Mouse (Mus musculus) lung, embryonic 14.5 days (tissue): ENCODE data around the gene Ankrd39. TPM values are rescaled to one million over a fixed set of nuclear protein-coding genes. Genes with fewer than 3 reads are reported as not detected.

Source experiments
- ATAC-seq: fragments of 200-750 bp; cut with Nextera tagmentation; 2 replicates; pipeline ENCODE4 v1.8.0; 2017; ENCODE audit warnings: mild to moderate bottlenecking, moderate TSS enrichment, moderate library complexity; ENCODE audit not compliant: insufficient read depth
- DNase-seq: peaks from one replicate; pipeline ENCODE4 v3.0.0-alpha.2; 2015
- H3K27ac ChIP-seq: fragments of 300-500 bp; sonication (generic); 2 replicates; pipeline ENCODE4 v1.5.1; 2014; ENCODE audit warnings: low read depth, mild to moderate bottlenecking, moderate library complexity
- H3K27me3 ChIP-seq: fragments of 300-500 bp; sonication (generic); 2 replicates; pipeline ENCODE4 v1.6.1; 2014; ENCODE audit warnings: low read length, control low read depth; ENCODE audit not compliant: insufficient read depth
- H3K36me3 ChIP-seq: fragments of 300-500 bp; sonication (generic); 2 replicates; pipeline ENCODE4 v1.6.1; 2014; ENCODE audit warnings: control low read depth; ENCODE audit not compliant: insufficient read depth
- H3K4me1 ChIP-seq: fragments of 300-500 bp; sonication (generic); 2 replicates; pipeline ENCODE4 v1.6.1; 2014; ENCODE audit warnings: antibody characterized with exemption, control low read depth; ENCODE audit not compliant: insufficient read depth
- H3K4me2 ChIP-seq: fragments of 300-500 bp; sonication (generic); 2 replicates; pipeline ENCODE4 v1.6.1; 2014; ENCODE audit warnings: mild to moderate bottlenecking
- H3K4me3 ChIP-seq: fragments of 300-500 bp; sonication (generic); 2 replicates; pipeline ENCODE4 v1.5.1; 2014; ENCODE audit warnings: low read depth, low read length
- H3K9ac ChIP-seq: fragments of 300-500 bp; sonication (generic); 2 replicates; pipeline ENCODE4 v1.6.1; 2014
- H3K9me3 ChIP-seq: fragments of 300-500 bp; sonication (generic); 2 replicates; pipeline ENCODE4 v1.6.1; 2016; ENCODE audit warnings: low read depth, low read length, control low read depth
- CTCF ChIP-seq: IDR thresholded peaks from 2 replicates; pipeline ENCODE4 v1.5.1; 2016; ENCODE audit warnings: antibody characterized with exemption, low read depth
- WGBS: fragments of 180-500 bp; shearing (Covaris S2); extraction: QIAGEN DNeasy Blood & Tissue Kit; methylation state at CpG from one replicate; pipeline ENCODE4 v1.1.7; 2014; 5-methylcytosine and 5-hydroxymethylcytosine counted together
- polyA plus RNA-seq: library from polyadenylated mRNA; unstranded; fragments of >200 nt; fragmentation: Nextera tagmentation; extraction: Ambion mirVana; gene quantifications from 2 replicates; pipeline ENCODE4 v1.2.1, GENCODE M21; 2014

Gene Ankrd39
- polyA plus RNA-seq, 1 experiment from 2014 or later = 19.9 TPM

GRCm38 (mm10) chr1:36530962-36531361 is 16.3 kb downstream of the Ankrd39 start:
- ATAC-seq = no peak
- H3K36me3 ChIP-seq = peaks cover 20% of the 10 kb centered on the region; the same call in 1 of the 2 replicates
- DNase-seq = no peak
- no peak for TF ChIP-seq CTCF
- no peak overlapping the region for H3K27ac ChIP-seq
- no peaks in the 10 kb centered on the region for H3K27me3 ChIP-seq
- no peaks in the 10 kb centered on the region for H3K4me1 ChIP-seq
- H3K9me3 ChIP-seq = no peaks in the 10 kb centered on the region
- no peak overlapping the region for H3K9ac ChIP-seq
- no peak overlapping the region for H3K4me2 ChIP-seq
- H3K4me3 ChIP-seq = no peak overlapping the region
- 82% methylated on average over 7 of the region's 7 CpGs for WGBS

- no peak for DNase-seq
- H3K9ac ChIP-seq = no peak overlapping the region
- H3K4me1 ChIP-seq = no peaks in the 10 kb centered on the region
- no peak for TF ChIP-seq CTCF
- ATAC-seq = no peak
- H3K27ac ChIP-seq = no peak overlapping the region
- WGBS = 75% methylated on average over 8 of the region's 8 CpGs
- no peak overlapping the region for H3K4me2 ChIP-seq
- H3K4me3 ChIP-seq = no peak overlapping the region
- H3K36me3 ChIP-seq = peaks cover 25% of the 10 kb centered on the region
- H3K9me3 ChIP-seq = no peaks in the 10 kb centered on the region
- no peaks in the 10 kb centered on the region for H3K27me3 ChIP-seq
These were observed 16.8 kb downstream of the Ankrd39 start for GRCm38 (mm10) chr1:36530485-36530884.

- Histone ChIP-seq H3K27ac (no peak overlapping the region), H3K27me3 (no peaks in the 10 kb centered on the region), H3K4me2 (no peak overlapping the region), H3K36me3 (peaks cover 31% of the 10 kb centered on the region), H3K9ac (no peak overlapping the region), H3K4me3 (no peak overlapping the region), H3K9me3 (no peaks in the 10 kb centered on the region), H3K4me1 (no peaks in the 10 kb centered on the region)
- no peak for TF ChIP-seq CTCF
- WGBS = 92% methylated on average over 4 of the region's 4 CpGs
- DNase-seq (no peak), ATAC-seq (no peak)
These were observed 17.4 kb downstream of the Ankrd39 start for GRCm38 (mm10) chr1:36529875-36530274.

GRCm38 (mm10) chr1:36529274-36529673 is 18.0 kb downstream of the Ankrd39 start:
- H3K36me3 ChIP-seq = peaks cover 36% of the 10 kb centered on the region
- H3K9ac ChIP-seq = no peak overlapping the region
- no peak overlapping the region for H3K4me2 ChIP-seq
- TF ChIP-seq CTCF = no peak
- no peak overlapping the region for H3K27ac ChIP-seq
- ATAC-seq = no peak
- H3K9me3 ChIP-seq = no peaks in the 10 kb centered on the region
- H3K4me1 ChIP-seq = no peaks in the 10 kb centered on the region
- no peak overlapping the region for H3K4me3 ChIP-seq
- DNase-seq = no peak
- no peaks in the 10 kb centered on the region for H3K27me3 ChIP-seq
- 88% methylated on average over 4 of the region's 4 CpGs for WGBS

GRCm38 (mm10) chr1:36528351-36528750 is 18.9 kb downstream of the Ankrd39 start:
- H3K9ac ChIP-seq = no peak overlapping the region
- H3K27ac ChIP-seq = 0 out of 2 replicates have a peak overlapping the region, but pooled peaks have one; percentile 22
- 3% methylated on average over 1 of the region's 1 CpGs for WGBS
- no peaks in the 10 kb centered on the region for H3K27me3 ChIP-seq
- H3K9me3 ChIP-seq = no peaks in the 10 kb centered on the region
- H3K36me3 ChIP-seq = peaks cover 45% of the 10 kb centered on the region
- DNase-seq (peak; percentile 88), ATAC-seq (peak; percentile 29; the same call in 1 of the 2 replicates)
- TF ChIP-seq CTCF = no peak
- no peaks in the 10 kb centered on the region for H3K4me1 ChIP-seq
- H3K4me3 ChIP-seq = no peak overlapping the region
- H3K4me2 ChIP-seq = no peak overlapping the region

DNA sequence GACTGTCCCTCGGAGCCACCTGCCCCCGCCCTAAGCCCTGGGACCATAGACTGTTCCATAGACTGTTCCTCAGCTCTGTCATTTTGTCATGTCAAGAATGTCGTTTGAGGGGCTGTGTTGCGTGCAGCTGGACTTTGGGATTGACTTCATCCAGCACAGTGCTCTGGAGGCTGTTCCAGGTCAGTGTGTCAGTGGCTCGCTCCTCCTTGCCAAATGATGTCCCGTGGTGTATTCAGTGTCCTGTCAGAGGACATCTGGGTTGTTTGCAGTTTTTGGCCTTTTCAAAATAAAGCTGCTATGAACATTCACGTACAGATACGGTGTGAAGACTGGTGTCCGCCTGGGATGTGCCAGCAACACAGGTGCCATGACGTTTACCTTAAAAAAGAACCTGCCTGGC is 20.3 kb downstream of the Ankrd39 start:
- Histone ChIP-seq H3K9me3 (no peaks in the 10 kb centered on the region), H3K4me2 (no peak overlapping the region), H3K27ac (no peak overlapping the region), H3K36me3 (peaks cover 55% of the 10 kb centered on the region), H3K9ac (no peak overlapping the region), H3K27me3 (no peaks in the 10 kb centered on the region), H3K4me1 (no peaks in the 10 kb centered on the region), H3K4me3 (no peak overlapping the region)
- ATAC-seq = no peak
- 80% methylated on average over 10 of the region's 10 CpGs for WGBS
- DNase-seq = no peak
- no peak for TF ChIP-seq CTCF

- no peak overlapping the region for H3K9ac ChIP-seq
- H3K27me3 ChIP-seq = no peaks in the 10 kb centered on the region
- no peak for TF ChIP-seq CTCF
- ATAC-seq (no peak), DNase-seq (no peak)
- H3K4me2 ChIP-seq = no peak overlapping the region
- no peaks in the 10 kb centered on the region for H3K4me1 ChIP-seq
- no peak overlapping the region for H3K27ac ChIP-seq
- peaks cover 62% of the 10 kb centered on the region for H3K36me3 ChIP-seq
- H3K4me3 ChIP-seq = no peak overlapping the region
- 86% methylated on average over 12 of the region's 12 CpGs for WGBS
- H3K9me3 ChIP-seq = no peaks in the 10 kb centered on the region
These were observed 21.5 kb downstream of the Ankrd39 start for GRCm38 (mm10) chr1:36525774-36526173.

- H3K27me3 ChIP-seq = no peaks in the 10 kb centered on the region
- H3K4me3 ChIP-seq = no peak overlapping the region
- no peak overlapping the region for H3K4me2 ChIP-seq
- H3K27ac ChIP-seq = peak overlapping the region; percentile 30; the same call in 1 of the 2 replicates
- H3K9ac ChIP-seq = no peak overlapping the region
- no peaks in the 10 kb centered on the region for H3K9me3 ChIP-seq
- TF ChIP-seq CTCF = no peak
- H3K36me3 ChIP-seq = peaks cover 79% of the 10 kb centered on the region
- DNase-seq = no peak
- 41% methylated on average over 5 of the region's 5 CpGs for WGBS
- ATAC-seq = no peak
- H3K4me1 ChIP-seq = no peaks in the 10 kb centered on the region
These were observed 23.2 kb downstream of the Ankrd39 start for GRCm38 (mm10) chr1:36524058-36524457.
